Mouse (Mus musculus) spleen, adult 2 months (tissue): ENCODE measurements around the gene Fam117a. TPM values are rescaled to one million over a fixed set of nuclear protein-coding genes. Genes with fewer than 3 reads are reported as not detected.

Source experiments
- DNase-seq, 2 experiments: peaks; one replicate each; pipeline versions ENCODE4 v3.0.0 to v3.0.0-alpha.2; 2012 to 2021; ENCODE audit warnings: low spot score in 2 of 2, low read depth in 1 of 2
- H3K27ac ChIP-seq: fragments of 200-500 bp; 2 replicates; pipeline ENCODE4 v1.5.1; 2012; ENCODE audit warnings: low read length, inconsistent platforms; ENCODE audit not compliant: insufficient read depth
- H3K27me3 ChIP-seq: fragments of 200-500 bp; 2 replicates; pipeline ENCODE4 v1.6.1; 2012; ENCODE audit warnings: mild to moderate bottlenecking, moderate library complexity, low read length, inconsistent platforms; ENCODE audit not compliant: control insufficient read depth, insufficient read depth
- H3K36me3 ChIP-seq: fragments of 200-500 bp; 2 replicates; pipeline ENCODE4 v1.6.1; 2012; ENCODE audit warnings: mild to moderate bottlenecking, low read length, inconsistent platforms; ENCODE audit not compliant: control insufficient read depth, insufficient read depth
- H3K4me1 ChIP-seq: fragments of 200-500 bp; 2 replicates; pipeline ENCODE4 v1.6.1; 2011; ENCODE audit warnings: inconsistent platforms; ENCODE audit not compliant: control insufficient read depth, insufficient read depth, insufficient read length
- H3K4me3 ChIP-seq: fragments of 200-500 bp; 2 replicates; pipeline ENCODE4 v1.5.1; 2011; ENCODE audit warnings: mild to moderate bottlenecking, inconsistent platforms; ENCODE audit not compliant: insufficient read depth, insufficient read length; ENCODE audit errors: extremely low read depth
- CTCF ChIP-seq: fragments of 200-500 bp; IDR thresholded peaks from 2 replicates; pipeline ENCODE4 v1.5.1; 2011; ENCODE audit warnings: mild to moderate bottlenecking, inconsistent platforms; ENCODE audit not compliant: insufficient read depth, insufficient read length, insufficient replicate concordance; ENCODE audit errors: extremely low read depth
- POLR2A ChIP-seq: fragments of 200-500 bp; IDR thresholded peaks from 2 replicates; pipeline ENCODE4 v1.6.1; 2011; ENCODE audit warnings: low read depth, low read length, inconsistent platforms
- WGBS: fragments of 180-500 bp; shearing (Covaris S2); methylation state at CpG from one replicate; pipeline ENCODE4 v1.1.7; 2018; 5-methylcytosine and 5-hydroxymethylcytosine counted together
- polyA plus RNA-seq: library from polyadenylated mRNA; depleted of rRNA; stranded (reverse); fragments of >200 nt; gene quantifications from 2 replicates; pipeline ENCODE4 v1.2.3, GENCODE M21; 2012

The Fam117a gene
- polyA plus RNA-seq, 1 experiment: 123 TPM

GRCm38 (mm10) chr11:95368231-95368823 is 31.5 kb downstream of the Fam117a start:
- no peak for DNase-seq
- H3K4me1 ChIP-seq: peaks cover 11% of the 10 kb centered on the region; the same call in 1 of the 2 replicates
- no peaks in the 10 kb centered on the region for H3K27me3 ChIP-seq
- no peak for TF ChIP-seq CTCF
- TF ChIP-seq POLR2A: no peak
- WGBS: 95% methylated on average over 8 of the region's 8 CpGs
- H3K36me3 ChIP-seq: peaks cover 16% of the 10 kb centered on the region
- no peak overlapping the region for H3K4me3 ChIP-seq
- H3K27ac ChIP-seq: no peak overlapping the region

DNA sequence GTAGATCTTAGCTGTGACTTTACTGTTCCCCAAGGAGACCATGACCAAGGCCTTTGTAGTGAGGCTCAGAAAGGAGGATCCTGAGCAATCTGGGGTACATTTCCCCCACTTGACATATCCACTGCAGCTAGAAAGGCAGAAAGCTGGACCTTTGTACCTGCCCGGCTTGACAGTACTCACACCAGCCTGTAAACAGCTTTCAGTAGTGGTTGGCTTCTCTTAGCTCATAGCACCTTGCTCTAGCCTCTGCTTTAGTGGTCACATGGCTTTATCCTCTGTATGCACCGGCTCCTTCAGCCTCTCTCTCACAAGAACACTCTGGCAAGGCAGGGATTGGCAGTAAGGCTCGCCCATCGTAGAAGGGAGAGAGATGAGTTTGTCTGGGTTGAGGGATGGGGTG is 32.1 kb downstream of the Fam117a start:
- H3K27ac ChIP-seq: no peak overlapping the region
- DNase-seq: no peak
- H3K4me3 ChIP-seq: no peak overlapping the region
- WGBS: 96% methylated on average over 4 of the region's 4 CpGs
- H3K27me3 ChIP-seq: no peaks in the 10 kb centered on the region
- H3K36me3 ChIP-seq: peaks cover 17% of the 10 kb centered on the region
- TF ChIP-seq CTCF: no peak
- no peak for TF ChIP-seq POLR2A
- peaks cover 11% of the 10 kb centered on the region; the same call in 1 of the 2 replicates for H3K4me1 ChIP-seq

DNA sequence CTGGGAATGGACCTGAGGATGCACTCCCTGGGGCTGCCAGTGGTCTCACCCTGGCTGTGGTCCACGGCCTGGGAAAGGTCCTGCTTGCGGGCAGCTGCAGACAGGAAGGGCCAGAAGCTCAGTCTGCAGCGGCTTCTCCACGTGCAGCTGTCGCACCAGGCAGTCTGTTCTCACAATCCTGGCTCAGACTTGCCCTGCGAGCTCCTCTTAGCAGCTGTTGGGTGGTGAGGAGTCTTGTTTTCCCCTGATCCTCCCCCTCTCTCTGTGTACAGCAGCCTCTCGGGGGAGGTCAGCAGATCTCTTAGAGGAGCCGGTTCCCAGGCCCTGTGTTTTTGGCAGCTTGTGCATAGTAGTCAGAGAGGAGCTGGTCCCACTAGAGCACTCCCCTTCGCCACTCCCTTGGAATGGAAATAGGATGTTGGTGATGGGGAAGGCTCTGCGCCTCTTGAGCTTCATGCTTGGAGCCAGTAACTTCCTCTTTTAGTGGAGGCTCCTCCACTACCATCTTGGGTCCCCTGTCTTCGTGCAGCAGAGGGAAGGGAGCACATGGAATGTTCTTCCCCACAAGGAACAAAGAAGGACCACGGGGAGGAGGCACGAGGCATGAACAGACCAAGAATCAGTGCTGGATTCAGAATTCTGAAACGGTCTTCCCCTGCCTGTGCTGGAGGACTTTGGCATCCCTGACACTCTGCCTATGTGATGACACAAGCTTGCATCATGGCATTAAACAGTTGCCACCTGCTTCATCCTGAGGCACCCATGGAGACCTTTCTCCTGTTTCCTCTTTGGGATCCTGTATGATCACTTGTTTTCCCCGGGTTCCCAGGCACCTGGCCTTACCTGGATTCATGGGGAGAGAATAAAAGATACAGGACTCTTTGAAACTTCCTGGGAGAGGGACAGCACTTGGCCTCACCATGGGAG is 33.4 kb downstream of the Fam117a start:
- WGBS: 63% methylated on average over 15 of the region's 15 CpGs
- H3K36me3 ChIP-seq: peaks cover 21% of the 10 kb centered on the region
- TF ChIP-seq CTCF (no peak), POLR2A (no peak)
- no peak for DNase-seq
- no peak overlapping the region for H3K4me3 ChIP-seq
- H3K27ac ChIP-seq: 0 out of 2 replicates have a peak overlapping the region, but pooled peaks have one; percentile 10
- peaks cover 11% of the 10 kb centered on the region; the same call in 1 of the 2 replicates for H3K4me1 ChIP-seq
- no peaks in the 10 kb centered on the region for H3K27me3 ChIP-seq

- Histone ChIP-seq H3K4me3 (no peak overlapping the region), H3K36me3 (peaks cover 31% of the 10 kb centered on the region), H3K4me1 (peaks cover 11% of the 10 kb centered on the region; the same call in 1 of the 2 replicates), H3K27me3 (no peaks in the 10 kb centered on the region), H3K27ac (no peak overlapping the region)
- WGBS: 92% methylated on average over 7 of the region's 7 CpGs
- DNase-seq: no peak
- TF ChIP-seq CTCF (no peak), POLR2A (no peak)
These were observed 34.4 kb downstream of the Fam117a start for GRCm38 (mm10) chr11:95371182-95371581.

DNA sequence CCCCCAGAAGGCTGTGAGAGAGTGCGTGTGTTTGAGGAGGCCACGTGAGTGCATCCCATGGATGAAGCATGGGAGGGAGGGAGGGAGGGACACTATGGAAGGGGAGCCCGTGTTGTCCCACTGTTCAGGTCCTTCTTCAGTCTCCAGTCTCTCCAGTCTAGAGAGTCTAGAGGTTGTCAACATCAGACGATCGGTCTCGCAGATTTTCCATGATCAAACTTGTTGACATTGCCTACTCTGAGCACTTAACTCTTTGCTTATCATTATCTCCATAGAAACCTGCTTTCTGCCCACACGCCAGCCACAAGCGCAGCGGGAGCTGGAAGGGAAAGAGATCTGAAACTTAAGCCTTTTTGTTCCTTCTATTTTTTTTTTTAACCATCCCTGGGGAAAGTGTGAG is 42.1 kb downstream of the Fam117a start:
- no peaks in the 10 kb centered on the region for H3K27me3 ChIP-seq
- no peaks in the 10 kb centered on the region for H3K4me1 ChIP-seq
- H3K36me3 ChIP-seq: peaks cover 63% of the 10 kb centered on the region
- WGBS: 87% methylated on average over 9 of the region's 9 CpGs
- TF ChIP-seq POLR2A: no peak
- TF ChIP-seq CTCF: no peak
- no peak for DNase-seq
- H3K4me3 ChIP-seq: no peak overlapping the region
- no peak overlapping the region for H3K27ac ChIP-seq

DNA sequence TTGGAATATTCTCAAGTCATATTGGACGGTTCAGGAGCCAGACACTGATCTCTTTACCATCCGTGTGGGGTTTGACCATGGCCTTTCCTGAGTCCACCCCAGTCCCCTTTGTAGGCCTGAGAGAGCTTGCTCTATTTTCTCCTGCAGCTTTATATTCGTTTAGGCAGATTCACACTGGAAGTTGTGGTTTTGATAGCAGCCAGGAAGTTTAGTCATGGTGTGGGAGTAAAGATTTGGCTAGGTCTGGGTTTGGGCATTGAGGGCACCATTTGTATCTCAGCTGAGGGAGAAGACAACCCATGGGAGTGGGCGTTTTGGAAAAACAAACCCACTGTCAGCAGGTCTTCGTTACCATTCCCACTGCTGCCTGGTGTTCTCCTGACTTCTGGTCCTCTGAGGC is 42.7 kb downstream of the Fam117a start:
- 68% methylated on average over 5 of the region's 5 CpGs for WGBS
- no peak for TF ChIP-seq CTCF
- no peak for TF ChIP-seq POLR2A
- DNase-seq: no peak
- Histone ChIP-seq H3K4me3 (no peak overlapping the region), H3K27ac (no peak overlapping the region), H3K36me3 (peaks cover 61% of the 10 kb centered on the region), H3K27me3 (no peaks in the 10 kb centered on the region), H3K4me1 (no peaks in the 10 kb centered on the region)
